Mouse (Mus musculus) megakaryocyte, embryonic 14.5 days (primary cell): ENCODE measurements around the gene Prmt1. TPM values are rescaled to one million over a fixed set of nuclear protein-coding genes. Genes with fewer than 3 reads are reported as not detected.

ENCODE experiments used
- H3K27me3 ChIP-seq: replicated peaks from 2 replicates; pipeline ENCODE3; 2012; ENCODE audit warnings: inconsistent platforms
- H3K36me3 ChIP-seq: replicated peaks from 2 replicates; pipeline ENCODE3; 2012; ENCODE audit warnings: low read length, inconsistent platforms, mixed read lengths
- H3K4me1 ChIP-seq: 2 replicates; pipeline ENCODE4 v1.6.1; 2012; ENCODE audit warnings: inconsistent platforms
- H3K4me3 ChIP-seq: replicated peaks from 2 replicates; pipeline ENCODE3; 2012; ENCODE audit warnings: moderate library complexity, mild to moderate bottlenecking, inconsistent platforms
- H3K9me3 ChIP-seq: 2 replicates; pipeline ENCODE4 v1.6.1; 2012; ENCODE audit warnings: inconsistent platforms
- FLI1 ChIP-seq: IDR thresholded peaks from 2 replicates; pipeline ENCODE4 v1.6.1; 2012; ENCODE audit warnings: low read length, inconsistent platforms, mixed read lengths
- GATA1 ChIP-seq: IDR thresholded peaks from 3 replicates; pipeline ENCODE4 v1.6.1; 2012; ENCODE audit warnings: mixed read lengths, low read length, inconsistent platforms, borderline replicate concordance
- polyA plus RNA-seq: library from polyadenylated mRNA; stranded (reverse); fragments of >175 nt; gene quantifications from 2 replicates; pipeline ENCODE4 v1.2.3, GENCODE M21; 2012; ENCODE audit warnings: low replicate concordance; ENCODE audit not compliant: insufficient read depth

Prmt1 gene
- polyA plus RNA-seq, 1 experiment = 74.9 TPM

DNA sequence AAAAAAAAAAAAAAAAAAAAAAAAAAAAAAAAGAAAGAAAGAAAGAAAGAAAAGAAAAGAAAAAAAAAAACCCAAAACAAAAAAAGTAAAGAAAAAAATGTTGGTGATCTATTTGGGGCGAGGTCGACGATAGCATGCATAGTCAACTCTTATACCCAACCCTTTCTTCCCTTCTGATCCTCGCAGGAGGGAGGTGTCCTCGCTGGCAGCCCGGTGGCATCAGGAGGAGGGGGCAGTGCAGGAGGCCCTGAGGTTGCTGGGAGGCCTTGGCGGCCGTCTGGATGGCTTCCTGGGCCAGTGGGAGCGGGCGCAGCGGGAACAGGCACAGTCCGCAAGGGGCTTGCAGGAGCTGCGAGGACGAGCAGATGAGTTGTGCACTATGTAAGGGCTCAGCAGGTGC is 32.8 kb downstream of the Prmt1 start:
- peaks cover 42% of the 10 kb centered on the region for H3K4me1 ChIP-seq
- peaks cover 58% of the 10 kb centered on the region for H3K27me3 ChIP-seq
- TF ChIP-seq FLI1 (no peak), GATA1 (no peak)
- no peak overlapping the region for H3K4me3 ChIP-seq
- no peaks in the 10 kb centered on the region for H3K9me3 ChIP-seq
- no peaks in the 10 kb centered on the region for H3K36me3 ChIP-seq

DNA sequence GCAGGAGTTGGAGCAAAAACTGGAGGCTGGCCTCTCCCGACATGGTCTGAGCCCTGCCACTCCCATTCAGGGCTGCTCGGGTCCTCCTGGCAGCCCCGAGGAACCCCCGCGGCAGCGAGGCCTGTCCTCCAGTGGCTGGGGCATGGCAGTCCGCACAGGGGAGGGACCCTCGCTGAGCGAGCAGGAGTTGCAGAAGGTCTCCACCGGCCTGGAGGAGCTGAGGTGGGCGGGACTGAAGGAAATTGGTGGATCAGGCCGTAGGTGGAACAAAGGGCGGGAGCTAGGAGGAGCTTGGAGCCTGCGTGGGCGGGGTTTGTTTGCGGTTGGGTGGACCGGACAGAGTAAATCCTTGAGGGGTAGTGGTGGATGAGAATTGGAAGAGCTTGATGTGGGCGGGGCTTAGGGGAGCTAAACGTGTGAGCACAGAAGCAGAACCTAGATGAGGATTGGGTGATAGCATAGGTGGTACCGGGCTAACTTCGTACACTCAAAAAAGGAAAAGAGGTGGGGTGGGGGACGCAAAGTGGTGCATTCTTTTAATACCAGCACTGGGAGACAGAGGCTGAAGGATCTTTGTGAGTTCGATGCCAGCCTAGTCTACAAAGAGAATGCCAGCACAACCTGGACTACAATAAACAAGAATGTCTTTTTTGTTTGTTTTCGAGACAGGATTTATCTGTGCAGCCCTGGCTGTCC is 33.6 kb downstream of the Prmt1 start:
- Histone ChIP-seq H3K36me3 (no peaks in the 10 kb centered on the region), H3K4me1 (peaks cover 34% of the 10 kb centered on the region), H3K9me3 (no peaks in the 10 kb centered on the region), H3K4me3 (peak overlapping the region; percentile 93), H3K27me3 (peaks cover 66% of the 10 kb centered on the region)
- no peak for TF ChIP-seq FLI1
- TF ChIP-seq GATA1 = no peak

DNA sequence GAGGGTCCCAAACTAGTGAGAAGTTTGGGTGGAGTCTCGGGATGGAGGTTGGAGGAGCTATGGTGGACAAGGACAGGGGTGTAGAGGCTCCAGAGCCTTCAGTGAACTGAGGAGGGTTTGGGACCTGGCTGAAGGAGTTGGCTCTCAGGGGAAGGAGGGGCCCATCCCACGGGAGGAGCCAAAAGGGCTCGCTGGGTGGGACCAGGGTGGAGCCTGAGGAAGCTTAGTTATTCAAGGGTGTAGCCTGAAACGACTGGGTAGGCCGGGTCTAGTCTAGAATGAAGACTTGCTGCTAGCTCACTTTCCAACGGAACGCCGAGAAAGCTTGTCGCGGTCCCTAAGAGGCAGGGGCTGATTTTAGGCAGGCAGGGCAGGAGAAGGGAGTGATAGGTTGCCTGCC is 34.4 kb downstream of the Prmt1 start:
- no peak for TF ChIP-seq GATA1
- TF ChIP-seq FLI1 = no peak
- Histone ChIP-seq H3K9me3 (no peaks in the 10 kb centered on the region), H3K36me3 (no peaks in the 10 kb centered on the region), H3K27me3 (peaks cover 71% of the 10 kb centered on the region), H3K4me1 (peaks cover 30% of the 10 kb centered on the region), H3K4me3 (peak overlapping the region; percentile 93)

DNA sequence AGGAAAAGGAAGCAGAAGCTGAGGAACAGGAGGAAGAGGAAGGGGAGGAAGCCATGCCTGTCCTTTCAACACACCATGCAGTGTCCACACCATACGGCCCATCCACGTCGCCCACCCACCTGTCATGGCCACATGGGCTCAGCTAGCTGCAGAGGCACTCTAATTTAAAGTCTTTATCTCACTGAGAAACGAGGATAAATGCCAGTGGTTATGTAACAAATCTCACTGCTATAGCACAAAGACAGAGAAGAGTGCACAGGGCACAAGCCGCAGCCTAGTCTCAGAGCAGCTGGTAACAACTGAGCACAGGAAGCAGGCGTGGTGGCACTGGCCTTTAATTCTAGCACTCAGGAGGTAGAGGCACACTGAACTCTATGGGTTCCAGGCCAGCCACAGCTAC is 36.4 kb downstream of the Prmt1 start:
- peak overlapping the region; percentile 33 for H3K4me3 ChIP-seq
- H3K27me3 ChIP-seq = peaks cover 75% of the 10 kb centered on the region
- no peaks in the 10 kb centered on the region for H3K36me3 ChIP-seq
- H3K9me3 ChIP-seq = no peaks in the 10 kb centered on the region
- no peak for TF ChIP-seq FLI1
- TF ChIP-seq GATA1 = no peak
- H3K4me1 ChIP-seq = peaks cover 27% of the 10 kb centered on the region

DNA sequence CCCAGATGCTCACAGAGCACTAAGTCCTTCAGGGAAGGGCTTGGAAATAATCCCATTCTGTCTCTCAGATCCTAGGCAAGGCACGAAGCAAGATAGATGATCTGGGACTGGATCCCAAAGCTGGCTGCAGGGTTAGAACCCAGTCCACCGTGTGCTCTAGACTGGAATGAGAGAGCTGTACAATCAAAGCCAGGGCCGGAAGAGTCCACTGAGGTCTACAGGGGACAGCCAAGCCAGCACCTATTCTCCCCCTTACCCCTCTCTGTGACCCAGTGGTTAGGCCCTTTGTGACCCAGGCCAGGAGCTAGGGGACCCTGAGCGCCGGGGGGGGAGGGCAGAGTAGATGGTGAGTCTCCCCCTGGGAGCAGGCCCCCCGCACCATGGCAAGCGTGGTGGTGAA is 43.5 kb downstream of the Prmt1 start, which contains the start of gene Tsks:
Gene Tsks, plus strand, starts transcription at position 301 of the 400 bp plus-strand sequence.
- no peak for TF ChIP-seq GATA1
- TF ChIP-seq FLI1 = no peak
- Histone ChIP-seq H3K4me3 (no peak within 1 kb of the TSS), H3K9me3 (no peaks in the 10 kb centered on the region), H3K27me3 (peaks cover 34% of the 10 kb centered on the region), H3K36me3 (no peaks in the 10 kb centered on the region), H3K4me1 (no peaks in the 10 kb centered on the region; the same call in 1 of the 2 replicates)

DNA sequence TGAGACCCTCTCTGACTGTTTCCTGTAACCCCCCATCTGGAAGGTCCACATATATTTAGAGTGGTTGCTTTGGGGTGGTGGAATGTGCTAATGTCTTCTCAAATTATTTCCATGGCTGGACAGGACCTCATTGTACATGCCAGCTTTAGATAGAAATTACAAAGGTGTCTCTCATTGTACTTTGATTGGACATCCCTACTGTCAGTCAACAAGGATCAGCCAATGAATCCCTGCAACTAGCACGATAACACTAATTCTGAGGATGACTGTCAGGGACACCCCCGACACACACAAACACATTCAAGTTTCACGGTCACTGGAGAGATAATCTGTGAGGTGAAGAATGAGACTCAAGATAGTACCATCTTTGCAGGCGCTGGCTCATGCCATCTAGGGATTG is 47.7 kb downstream of the Prmt1 start:
- H3K4me3 ChIP-seq = no peak overlapping the region
- peaks cover 16% of the 10 kb centered on the region for H3K9me3 ChIP-seq
- H3K4me1 ChIP-seq = no peaks in the 10 kb centered on the region
- no peak for TF ChIP-seq GATA1
- no peak for TF ChIP-seq FLI1
- H3K36me3 ChIP-seq = no peaks in the 10 kb centered on the region
- H3K27me3 ChIP-seq = peaks cover 8% of the 10 kb centered on the region

DNA sequence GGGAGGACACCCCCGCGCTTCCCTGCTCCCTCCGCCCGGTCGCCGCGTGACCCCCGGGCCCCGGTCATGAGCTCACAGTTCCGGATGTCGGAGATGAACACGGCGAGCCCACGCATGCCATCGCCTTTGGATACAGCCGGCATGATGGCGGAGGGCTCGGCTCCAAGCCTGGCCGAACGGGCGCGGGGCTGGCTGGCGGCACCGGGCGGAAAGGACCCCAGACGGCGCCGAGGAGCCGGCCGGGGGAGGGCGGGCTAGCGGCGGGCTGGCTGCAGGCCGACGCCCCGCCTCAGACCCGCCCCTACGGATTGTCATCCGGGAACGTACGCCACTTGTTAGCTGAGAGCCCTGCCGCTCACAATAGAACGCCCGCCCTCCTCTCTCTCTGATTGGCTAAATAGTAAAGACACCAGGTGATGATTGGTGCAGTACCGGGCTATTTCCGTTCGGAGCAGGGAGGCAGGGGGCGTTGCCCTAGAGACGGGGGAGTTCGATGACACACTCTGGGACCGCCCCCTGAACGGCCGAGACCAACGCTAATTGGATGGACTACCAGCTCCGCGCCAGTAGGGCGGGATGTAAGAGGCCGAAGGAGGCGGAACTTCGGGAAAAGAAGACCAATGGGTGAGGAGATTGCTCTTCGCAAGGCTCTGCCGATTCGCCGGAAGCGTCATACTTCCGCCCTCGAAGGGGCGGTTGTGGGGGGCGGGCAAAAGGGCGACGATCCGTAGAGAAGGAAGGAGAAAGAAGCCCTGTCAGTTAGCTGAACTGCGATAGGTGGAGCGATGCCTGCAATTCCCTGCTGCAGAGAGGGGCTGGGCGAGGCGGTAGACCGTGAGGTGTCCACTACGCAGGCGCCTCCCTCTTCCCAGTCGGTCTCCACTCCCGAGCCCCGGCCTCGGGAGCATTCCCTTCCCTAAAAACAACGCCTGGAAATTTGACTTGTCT is 56.9 kb downstream of the Prmt1 start, which contains the start of gene Ap2a1:
Gene Ap2a1, minus strand, starts transcription at position 293 of the 948 bp plus-strand sequence.
- Histone ChIP-seq H3K4me3 (peak within 1 kb of the TSS; percentile 99), H3K27me3 (no peaks in the 10 kb centered on the region), H3K4me1 (peaks cover 42% of the 10 kb centered on the region), H3K36me3 (peaks cover 26% of the 10 kb centered on the region), H3K9me3 (0 out of 2 replicates have a peak, but pooled peaks cover 4% of the 10 kb centered on the region)
- TF ChIP-seq GATA1 (no peak), FLI1 (peak; percentile 50)

DNA sequence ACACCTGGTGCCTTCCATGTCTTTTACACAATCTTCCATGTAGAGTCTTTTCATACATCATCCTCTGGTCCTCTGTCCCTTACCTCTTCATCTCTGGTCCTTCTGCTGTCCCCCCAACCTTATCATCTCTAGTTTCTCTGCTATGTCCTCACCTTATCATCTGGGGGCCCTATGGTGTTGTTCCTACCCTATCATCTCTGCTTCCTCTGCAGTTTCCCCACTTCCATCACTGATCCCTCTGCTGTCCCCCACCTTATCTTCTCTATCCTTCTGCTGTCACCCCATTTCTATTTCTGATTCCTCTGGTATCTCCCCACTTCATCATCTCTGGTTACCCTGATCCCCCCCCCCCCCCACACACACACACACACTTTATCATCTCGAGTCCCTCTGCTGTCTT is 57.8 kb downstream of the Prmt1 start:
- no peaks in the 10 kb centered on the region for H3K9me3 ChIP-seq
- TF ChIP-seq GATA1 (no peak), FLI1 (no peak)
- peak overlapping the region; percentile 99 for H3K4me3 ChIP-seq
- H3K27me3 ChIP-seq = no peaks in the 10 kb centered on the region
- peaks cover 34% of the 10 kb centered on the region for H3K36me3 ChIP-seq
- H3K4me1 ChIP-seq = peaks cover 42% of the 10 kb centered on the region

Other genes with a start within 250 kb of the Prmt1 start
- gene Vrk3, start 238.2 kb downstream of the Prmt1 start, polyA plus RNA-seq = 63.8 and 68.6 TPM in 2 replicates
- 0.12 TPM in 1 of 2 replicates, not detected in the other for gene Zfp473, start 235.5 kb downstream of the Prmt1 start, polyA plus RNA-seq
- gene Nup62, start 170.5 kb downstream of the Prmt1 start, polyA plus RNA-seq = 59.4 and 135 TPM in 2 replicates
- 3.0 and 3.6 TPM in 2 replicates for gene Il4i1, start 170.2 kb downstream of the Prmt1 start, polyA plus RNA-seq
- 279 and 321 TPM in 2 replicates for gene Atf5, start 169.9 kb downstream of the Prmt1 start, polyA plus RNA-seq
- gene Akt1s1, start 137.6 kb downstream of the Prmt1 start, polyA plus RNA-seq = 372 and 2,506 TPM in 2 replicates
- gene Tbc1d17, start 137.5 kb downstream of the Prmt1 start, polyA plus RNA-seq = 44.5 TPM in 2 replicates
- 30.0 and 36.4 TPM in 2 replicates for gene Pnkp, start 129.4 kb downstream of the Prmt1 start, polyA plus RNA-seq
- gene Ptov1, start 116.8 kb downstream of the Prmt1 start, polyA plus RNA-seq = 191 and 368 TPM in 2 replicates
- gene Med25, start 93.9 kb downstream of the Prmt1 start, polyA plus RNA-seq = 249 and 952 TPM in 2 replicates
- 69.9 and 126 TPM in 2 replicates for gene Fuz, start 90.5 kb downstream of the Prmt1 start, polyA plus RNA-seq
- gene Ap2a1, start 57.1 kb downstream of the Prmt1 start, polyA plus RNA-seq = 137 and 235 TPM in 2 replicates
- 0.62 TPM in 1 of 2 replicates, not detected in the other for gene Tsks, start 43.4 kb downstream of the Prmt1 start, polyA plus RNA-seq
- gene Cpt1c, start 11.7 kb downstream of the Prmt1 start, polyA plus RNA-seq = 0.82 TPM in 1 of 2 replicates, not detected in the other
- 44.2 and 87.0 TPM in 2 replicates for gene Irf3, start 11.1 kb upstream of the Prmt1 start, polyA plus RNA-seq
- gene Bcl2l12, start 12.1 kb upstream of the Prmt1 start, polyA plus RNA-seq = 44.7 and 73.7 TPM in 2 replicates
- 219 and 387 TPM in 2 replicates for gene Scaf1, start 29.8 kb upstream of the Prmt1 start, polyA plus RNA-seq
- gene Rras, start 31.4 kb upstream of the Prmt1 start, polyA plus RNA-seq = 26.5 and 83.1 TPM in 2 replicates
- gene Prr12, start 66.3 kb upstream of the Prmt1 start, polyA plus RNA-seq = 63.6 and 73.6 TPM in 2 replicates
- 150 and 186 TPM in 2 replicates for gene Nosip, start 75.9 kb upstream of the Prmt1 start, polyA plus RNA-seq
- gene Prrg2, start 76.1 kb upstream of the Prmt1 start, polyA plus RNA-seq = 91.5 and 106 TPM in 2 replicates
- 1.7 TPM in 1 of 2 replicates, not detected in the other for gene Rcn3, start 105.7 kb upstream of the Prmt1 start, polyA plus RNA-seq
- 28.9 and 70.0 TPM in 2 replicates for gene Fcgrt, start 117.3 kb upstream of the Prmt1 start, polyA plus RNA-seq
- 39.7 and 217 TPM in 2 replicates for gene Rps11, start 137.9 kb upstream of the Prmt1 start, polyA plus RNA-seq
- gene Rpl13a, start 142.2 kb upstream of the Prmt1 start, polyA plus RNA-seq = 3,981 and 5,869 TPM in 2 replicates
- 2.1 and 9.4 TPM in 2 replicates for gene Gm45713, start 149.7 kb upstream of the Prmt1 start, polyA plus RNA-seq
- gene Flt3l, start 149.9 kb upstream of the Prmt1 start, polyA plus RNA-seq = 78.6 and 81.1 TPM in 2 replicates
- gene Pih1d1, start 167.7 kb upstream of the Prmt1 start, polyA plus RNA-seq = 35.3 and 64.9 TPM in 2 replicates
- gene Aldh16a1, start 168.0 kb upstream of the Prmt1 start, polyA plus RNA-seq = 56.7 and 76.4 TPM in 2 replicates
- 0.06 TPM in 1 of 2 replicates, not detected in the other for gene Slc17a7, start 177.4 kb upstream of the Prmt1 start, polyA plus RNA-seq
- gene Gfy, start 193.0 kb upstream of the Prmt1 start, polyA plus RNA-seq = not detected in 2 replicates
- not detected in 2 replicates for gene Pth2, start 194.4 kb upstream of the Prmt1 start, polyA plus RNA-seq
- gene Ccdc155, start 218.3 kb upstream of the Prmt1 start, polyA plus RNA-seq = not detected in 2 replicates
- gene Dkkl1, start 225.6 kb upstream of the Prmt1 start, polyA plus RNA-seq = 0.60 TPM in 1 of 2 replicates, not detected in the other
- gene Tead2, start 229.2 kb upstream of the Prmt1 start, polyA plus RNA-seq = not detected in 2 replicates